Mouse (Mus musculus): ENCODE data around the gene Ttll3. TPM values are rescaled to one million over a fixed set of nuclear protein-coding genes. Genes with fewer than 3 reads are reported as not detected.

Ttll3 gene
- polyA plus RNA-seq, 2 experiments from 2014 or later: 22.7 to 24.0 TPM

GRCm38 (mm10) chr6:113379246-113379645 lies 9.8 kb upstream of the Ttll3 start:
- ATAC-seq: no peak

GRCm38 (mm10) chr6:113380480-113380879 lies 8.6 kb upstream of the Ttll3 start:
- no peak for ATAC-seq

- ATAC-seq: no peak
Observed at GRCm38 (mm10) chr6:113384351-113384927, 4.6 kb upstream of the Ttll3 start.

GRCm38 (mm10) chr6:113385160-113385714 lies 3.8 kb upstream of the Ttll3 start:
- ATAC-seq: no peak

GRCm38 (mm10) chr6:113386025-113386424 lies 3.0 kb upstream of the Ttll3 start:
- ATAC-seq: no peak

- no peak for ATAC-seq
Observed at GRCm38 (mm10) chr6:113390715-113391114, 1.7 kb downstream of the Ttll3 start.

- no peak for ATAC-seq
Observed at GRCm38 (mm10) chr6:113392015-113392386, 2.9 kb downstream of the Ttll3 start.

- no peak for ATAC-seq
Observed at GRCm38 (mm10) chr6:113392387-113393071, 3.5 kb downstream of the Ttll3 start.

- no peak for ATAC-seq
Observed at GRCm38 (mm10) chr6:113393951-113394350, 4.9 kb downstream of the Ttll3 start.

- ATAC-seq: no peak
Observed at GRCm38 (mm10) chr6:113394811-113395210, 5.8 kb downstream of the Ttll3 start.

GRCm38 (mm10) chr6:113395501-113395900 lies 6.4 kb downstream of the Ttll3 start:
- no peak for ATAC-seq

GRCm38 (mm10) chr6:113396270-113397030 lies 7.4 kb downstream of the Ttll3 start:
- ATAC-seq: no peak

- ATAC-seq: no peak
Observed at GRCm38 (mm10) chr6:113402094-113402493, 13.0 kb downstream of the Ttll3 start.

- ATAC-seq: no peak
Observed at GRCm38 (mm10) chr6:113404649-113405448, 15.8 kb downstream of the Ttll3 start.

- ATAC-seq: no peak
Observed at GRCm38 (mm10) chr6:113405483-113405882, 16.4 kb downstream of the Ttll3 start.

GRCm38 (mm10) chr6:113406683-113407082 lies 17.6 kb downstream of the Ttll3 start:
- ATAC-seq: no peak

GRCm38 (mm10) chr6:113410001-113410400 lies 20.9 kb downstream of the Ttll3 start:
- ATAC-seq: no peak

- ATAC-seq: no peak
Observed at GRCm38 (mm10) chr6:113416416-113416815, 27.4 kb downstream of the Ttll3 start.

GRCm38 (mm10) chr6:113418441-113419198 lies 29.6 kb downstream of the Ttll3 start:
- ATAC-seq: peak; percentile 33

- ATAC-seq: peak; percentile 99
Observed at GRCm38 (mm10) chr6:113419199-113419587, 30.1 kb downstream of the Ttll3 start, which contains the start of gene Rpusd3. TSS of gene Rpusd3 (minus strand) at chr6:113419340.

GRCm38 (mm10) chr6:113423000-113423399 lies 33.9 kb downstream of the Ttll3 start:
- no peak for ATAC-seq

GRCm38 (mm10) chr6:113424187-113424586 lies 35.1 kb downstream of the Ttll3 start:
- ATAC-seq: no peak

Measured in CD4-positive, CD25-positive, alpha-beta regulatory T cell, adult 4 months (primary cell).